In the genomic region with DNA sequence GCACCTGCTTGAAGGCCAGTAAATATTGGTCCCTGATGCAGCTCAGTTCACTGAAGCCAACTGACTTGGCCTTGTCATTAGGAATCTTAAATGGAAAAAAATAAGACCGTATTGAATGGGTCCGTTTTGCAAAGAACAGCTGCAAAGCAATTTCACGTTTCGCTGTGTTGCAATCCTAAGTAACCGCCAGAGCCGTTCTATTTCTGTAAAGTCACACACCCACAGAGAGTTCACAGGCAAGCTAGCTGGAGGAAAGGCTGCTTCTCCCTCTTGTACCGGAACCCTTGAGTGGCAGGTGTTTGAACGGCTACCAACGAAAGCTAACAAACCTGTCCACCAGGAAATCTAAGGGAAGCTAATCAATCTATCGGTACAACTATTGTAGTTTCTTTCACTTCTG, we compare ENCODE assay signal across 8 mouse cellular contexts.
DNase-seq lines count a peak whose midpoint lies in the region; ATAC-seq lines count a peak whose summit lies in the region.

No protein-coding gene starts in this region.

- no peak overlapping the region for H3K27ac ChIP-seq in embryonic facial prominence, embryonic 14.5 days (replicated peaks; ENCODE audit: low read depth, low read length)
- no peak overlapping the region for H3K27ac ChIP-seq in embryonic facial prominence, embryonic 10.5 days (replicated peaks)
- H3K27ac ChIP-seq in intestine, embryonic 16.5 days (ENCODE audit: low read length): no peak overlapping the region
- no peak overlapping the region for H3K27ac ChIP-seq in forebrain, embryonic 12.5 days

- no peaks in the 10 kb centered on the region for H3K36me3 ChIP-seq in embryonic facial prominence, embryonic 14.5 days (ENCODE audit: control insufficient read depth, insufficient read depth, low read length)
- no peaks in the 10 kb centered on the region for H3K36me3 ChIP-seq in embryonic facial prominence, embryonic 10.5 days (replicated peaks)
- no peaks in the 10 kb centered on the region for H3K36me3 ChIP-seq in intestine, embryonic 16.5 days (ENCODE audit: control insufficient read depth, insufficient read depth, low read length)
- H3K36me3 ChIP-seq in forebrain, embryonic 12.5 days (replicated peaks): no peaks in the 10 kb centered on the region

- no peak for ATAC-seq in embryonic facial prominence, embryonic 14.5 days (ENCODE audit: low read depth)
- no peak for ATAC-seq in intestine, embryonic 16.5 days
- no peak for ATAC-seq in forebrain, embryonic 12.5 days (ENCODE audit: low FRiP score)

- no peak overlapping the region for H3K4me2 ChIP-seq in embryonic facial prominence, embryonic 14.5 days (ENCODE audit: low read depth, low read length)
- H3K4me2 ChIP-seq in intestine, embryonic 16.5 days (ENCODE audit: low read depth, low read length): no peak overlapping the region
- no peak overlapping the region for H3K4me2 ChIP-seq in forebrain, embryonic 12.5 days

- H3K4me1 ChIP-seq in embryonic facial prominence, embryonic 14.5 days (ENCODE audit: control insufficient read depth, insufficient read depth, low read length): no peaks in the 10 kb centered on the region
- no peaks in the 10 kb centered on the region for H3K4me1 ChIP-seq in embryonic facial prominence, embryonic 10.5 days
- H3K4me1 ChIP-seq in intestine, embryonic 16.5 days (ENCODE audit: control insufficient read depth, insufficient read depth, low read length): no peaks in the 10 kb centered on the region
- H3K4me1 ChIP-seq in forebrain, embryonic 12.5 days: no peaks in the 10 kb centered on the region

- peak; percentile 35 for DNase-seq in embryonic facial prominence, embryonic 14.5 days (ENCODE audit: low spot score)
- DNase-seq in embryonic facial prominence, embryonic 10.5 days (ENCODE audit: low spot score): no peak
- DNase-seq in adrenal gland, postnatal 25 days: peak; percentile 2
- DNase-seq in layer of hippocampus, adult 18-20 months (ENCODE audit: low spot score in 2 of 2): peak; percentile 7 to 65
- peak; percentile 73 for DNase-seq in lung, postnatal 25 days (ENCODE audit: low spot score)
- DNase-seq in thymus, postnatal 4 days: peak; percentile 55

- 73% methylated on average over 10 of the region's 10 CpGs for WGBS in embryonic facial prominence, embryonic 14.5 days
- WGBS in embryonic facial prominence, embryonic 10.5 days: 89% methylated on average over 10 of the region's 10 CpGs
- 66% methylated on average over 10 of the region's 10 CpGs for WGBS in intestine, embryonic 16.5 days
- WGBS in forebrain, embryonic 12.5 days: 87% methylated on average over 10 of the region's 10 CpGs

- no peak overlapping the region for H3K9ac ChIP-seq in embryonic facial prominence, embryonic 14.5 days (ENCODE audit: low read depth, low read length)
- no peak overlapping the region for H3K9ac ChIP-seq in intestine, embryonic 16.5 days (ENCODE audit: low read depth, low read length)
- H3K9ac ChIP-seq in forebrain, embryonic 12.5 days: no peak overlapping the region

- H3K4me3 ChIP-seq in embryonic facial prominence, embryonic 14.5 days (ENCODE audit: low read depth, low read length): no peak overlapping the region
- no peak overlapping the region for H3K4me3 ChIP-seq in embryonic facial prominence, embryonic 10.5 days
- no peak overlapping the region for H3K4me3 ChIP-seq in intestine, embryonic 16.5 days (ENCODE audit: low read length)
- H3K4me3 ChIP-seq in forebrain, embryonic 12.5 days (replicated peaks): no peak overlapping the region

- H3K27me3 ChIP-seq in embryonic facial prominence, embryonic 14.5 days (replicated peaks; ENCODE audit: control insufficient read depth, insufficient read depth, low read length): no peaks in the 10 kb centered on the region
- no peaks in the 10 kb centered on the region for H3K27me3 ChIP-seq in embryonic facial prominence, embryonic 10.5 days (replicated peaks; ENCODE audit: low read depth, poor library complexity, severe bottlenecking)
- no peaks in the 10 kb centered on the region for H3K27me3 ChIP-seq in intestine, embryonic 16.5 days (replicated peaks; ENCODE audit: control insufficient read depth, insufficient read depth, low read length)
- H3K27me3 ChIP-seq in forebrain, embryonic 12.5 days: no peaks in the 10 kb centered on the region

- H3K9me3 ChIP-seq in embryonic facial prominence, embryonic 14.5 days (ENCODE audit: control insufficient read depth, low read length): no peaks in the 10 kb centered on the region
- no peaks in the 10 kb centered on the region for H3K9me3 ChIP-seq in embryonic facial prominence, embryonic 10.5 days
- no peaks in the 10 kb centered on the region for H3K9me3 ChIP-seq in intestine, embryonic 16.5 days (ENCODE audit: control insufficient read depth, low read length)
- H3K9me3 ChIP-seq in forebrain, embryonic 12.5 days: no peaks in the 10 kb centered on the region
